Mouse (Mus musculus): ENCODE results near the gene Pcca.

Pcca gene

GRCm38 (mm10) chr14:122606499-122606898 lies 72.4 kb downstream of the Pcca start:
- TF ChIP-seq GATA4 (IDR thresholded peaks at IDR 0.05; ENCODE audit: insufficient replicate concordance, low read length): no peak

GRCm38 (mm10) chr14:122607456-122607855 lies 73.3 kb downstream of the Pcca start:
- TF ChIP-seq GATA4 (IDR thresholded peaks at IDR 0.05; ENCODE audit: insufficient replicate concordance, low read length): no peak

GRCm38 (mm10) chr14:122608323-122608722 lies 74.2 kb downstream of the Pcca start:
- TF ChIP-seq GATA4 (IDR thresholded peaks at IDR 0.05; ENCODE audit: insufficient replicate concordance, low read length): no peak

- TF ChIP-seq GATA4 (IDR thresholded peaks at IDR 0.05; ENCODE audit: insufficient replicate concordance, low read length): no peak
These were observed 76.9 kb downstream of the Pcca start for GRCm38 (mm10) chr14:122611035-122611434.

- no peak for TF ChIP-seq GATA4 (IDR thresholded peaks at IDR 0.05; ENCODE audit: insufficient replicate concordance, low read length)
These were observed 78.2 kb downstream of the Pcca start for GRCm38 (mm10) chr14:122612317-122612716.

- TF ChIP-seq GATA4 (IDR thresholded peaks at IDR 0.05; ENCODE audit: insufficient replicate concordance, low read length): no peak
These were observed 83.5 kb downstream of the Pcca start for GRCm38 (mm10) chr14:122617656-122618055.

GRCm38 (mm10) chr14:122633416-122633815 lies 99.3 kb downstream of the Pcca start:
- TF ChIP-seq GATA4 (IDR thresholded peaks at IDR 0.05; ENCODE audit: insufficient replicate concordance, low read length): no peak

- TF ChIP-seq GATA4 (IDR thresholded peaks at IDR 0.05; ENCODE audit: insufficient replicate concordance, low read length): no peak
These were observed 102.5 kb downstream of the Pcca start for GRCm38 (mm10) chr14:122636601-122637000.

- TF ChIP-seq GATA4 (IDR thresholded peaks at IDR 0.05; ENCODE audit: insufficient replicate concordance, low read length): no peak
These were observed 103.9 kb downstream of the Pcca start for GRCm38 (mm10) chr14:122637798-122638555.

- no peak for TF ChIP-seq GATA4 (IDR thresholded peaks at IDR 0.05; ENCODE audit: insufficient replicate concordance, low read length)
These were observed 105.1 kb downstream of the Pcca start for GRCm38 (mm10) chr14:122639168-122639720.

GRCm38 (mm10) chr14:122642432-122642831 lies 108.3 kb downstream of the Pcca start:
- TF ChIP-seq GATA4 (IDR thresholded peaks at IDR 0.05; ENCODE audit: insufficient replicate concordance, low read length): no peak

GRCm38 (mm10) chr14:122648214-122648613 lies 114.1 kb downstream of the Pcca start:
- TF ChIP-seq GATA4 (IDR thresholded peaks at IDR 0.05; ENCODE audit: insufficient replicate concordance, low read length): no peak

- no peak for TF ChIP-seq GATA4 (IDR thresholded peaks at IDR 0.05; ENCODE audit: insufficient replicate concordance, low read length)
These were observed 115.3 kb downstream of the Pcca start for GRCm38 (mm10) chr14:122649336-122649950.

GRCm38 (mm10) chr14:122651681-122652080 lies 117.6 kb downstream of the Pcca start:
- no peak for TF ChIP-seq GATA4 (IDR thresholded peaks at IDR 0.05; ENCODE audit: insufficient replicate concordance, low read length)

- no peak for TF ChIP-seq GATA4 (IDR thresholded peaks at IDR 0.05; ENCODE audit: insufficient replicate concordance, low read length)
These were observed 141.5 kb downstream of the Pcca start for GRCm38 (mm10) chr14:122675661-122676060.

GRCm38 (mm10) chr14:122683645-122684044 lies 149.5 kb downstream of the Pcca start:
- TF ChIP-seq GATA4 (IDR thresholded peaks at IDR 0.05; ENCODE audit: insufficient replicate concordance, low read length): no peak

Measured in liver, adult (tissue).